Mouse (Mus musculus) lung, embryonic 15.5 days (tissue): ENCODE measurements around the gene Tasp1. TPM values are rescaled to one million over a fixed set of nuclear protein-coding genes. Genes with fewer than 3 reads are reported as not detected.
"Not testable (repeated sequence)": the region's sequence is repeated elsewhere in the genome, so short reads cannot be mapped to it uniquely, and the experiment has no call there.

Experiments used
- ATAC-seq: fragments of 200-750 bp; cut with Nextera tagmentation; 2 replicates; pipeline ENCODE4 v1.8.0; 2017; ENCODE audit warnings: moderate number of reproducible peaks, borderline replicate concordance; ENCODE audit not compliant: low FRiP score, low TSS enrichment; ENCODE audit errors: extremely low read depth
- H3K27ac ChIP-seq: fragments of 300-500 bp; sonication (generic); 2 replicates; pipeline ENCODE4 v1.5.1; 2015; ENCODE audit warnings: moderate library complexity, mild to moderate bottlenecking, inconsistent platforms
- H3K27me3 ChIP-seq: fragments of 300-500 bp; sonication (generic); 2 replicates; pipeline ENCODE4 v1.6.1; 2015; ENCODE audit warnings: inconsistent platforms
- H3K36me3 ChIP-seq: fragments of 300-500 bp; sonication (generic); 2 replicates; pipeline ENCODE4 v1.6.1; 2015; ENCODE audit warnings: inconsistent platforms
- H3K4me1 ChIP-seq: fragments of 300-500 bp; sonication (generic); 2 replicates; pipeline ENCODE4 v1.6.1; 2015; ENCODE audit warnings: inconsistent platforms
- H3K4me2 ChIP-seq: fragments of 300-500 bp; sonication (generic); 2 replicates; pipeline ENCODE4 v1.6.1; 2015; ENCODE audit warnings: inconsistent platforms, mild to moderate bottlenecking, moderate library complexity
- H3K4me3 ChIP-seq: fragments of 300-500 bp; sonication (generic); 2 replicates; pipeline ENCODE4 v1.5.1; 2015; ENCODE audit warnings: mild to moderate bottlenecking, inconsistent platforms
- H3K9ac ChIP-seq: fragments of 300-500 bp; sonication (generic); 2 replicates; pipeline ENCODE4 v1.6.1; 2015; ENCODE audit warnings: inconsistent platforms
- H3K9me3 ChIP-seq: fragments of 300-500 bp; sonication (generic); 2 replicates; pipeline ENCODE4 v1.6.1; 2016; ENCODE audit warnings: inconsistent platforms
- WGBS: fragments of 180-500 bp; shearing (Covaris S2); methylation state at CpG from one replicate; pipeline ENCODE4 v1.1.7; 2015; 5-methylcytosine and 5-hydroxymethylcytosine counted together
- polyA plus RNA-seq: library from polyadenylated mRNA; unstranded; fragments of >200 nt; fragmentation: Nextera tagmentation; extraction: Ambion mirVana; gene quantifications from 2 replicates; pipeline ENCODE4 v1.2.1, GENCODE M21; 2015

Tasp1 gene
- polyA plus RNA-seq, 1 experiment from 2014 or later, result 25.1 TPM

DNA sequence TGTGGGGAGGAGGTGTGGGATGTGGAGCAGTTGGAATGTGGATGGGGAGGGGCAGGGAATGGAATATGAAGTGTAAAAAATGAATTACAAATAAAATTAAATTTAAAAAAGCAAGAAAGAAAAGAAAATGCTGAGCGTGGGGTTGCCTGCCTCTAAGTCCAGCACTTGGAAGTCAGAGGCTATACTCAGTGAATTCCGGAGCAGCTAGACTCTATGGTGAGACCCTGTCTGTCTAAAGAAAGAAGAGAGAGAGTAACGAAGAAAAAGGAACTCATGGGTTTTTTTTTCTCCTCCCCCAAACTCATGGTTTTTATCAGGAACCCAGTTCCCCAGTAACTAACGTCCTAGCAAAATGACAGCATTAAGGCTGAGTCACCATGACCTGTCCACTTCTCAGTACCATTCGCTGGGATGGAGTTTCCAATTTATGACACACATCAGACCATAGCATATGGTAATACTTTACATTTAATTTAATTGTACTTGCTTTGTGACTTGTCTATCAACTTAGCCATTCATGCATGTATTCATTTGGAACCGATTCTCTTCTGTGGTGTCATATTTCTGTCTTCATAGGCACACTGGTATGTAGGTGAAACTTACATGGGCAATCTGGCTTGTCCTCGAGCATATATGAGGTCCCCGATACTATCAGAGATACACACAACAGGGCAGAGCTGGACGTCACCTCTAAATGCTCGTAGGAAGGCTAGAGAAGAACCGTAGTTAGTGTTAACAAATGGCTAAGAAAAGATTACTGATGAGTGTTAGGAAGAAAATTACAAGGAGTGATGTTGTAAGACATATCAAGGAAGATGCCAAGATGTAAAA, 14.4 kb upstream of the Tasp1 start:
- H3K9ac ChIP-seq, result no peak overlapping the region
- H3K4me1 ChIP-seq, result no peaks in the 10 kb centered on the region
- H3K9me3 ChIP-seq, result no peaks in the 10 kb centered on the region
- no peaks in the 10 kb centered on the region for H3K36me3 ChIP-seq
- H3K27ac ChIP-seq, result no peak overlapping the region
- no peak overlapping the region for H3K4me3 ChIP-seq
- no peaks in the 10 kb centered on the region for H3K27me3 ChIP-seq
- no peak overlapping the region for H3K4me2 ChIP-seq
- ATAC-seq, result no peak
- 73% methylated on average over 11 of the region's 11 CpGs for WGBS

DNA sequence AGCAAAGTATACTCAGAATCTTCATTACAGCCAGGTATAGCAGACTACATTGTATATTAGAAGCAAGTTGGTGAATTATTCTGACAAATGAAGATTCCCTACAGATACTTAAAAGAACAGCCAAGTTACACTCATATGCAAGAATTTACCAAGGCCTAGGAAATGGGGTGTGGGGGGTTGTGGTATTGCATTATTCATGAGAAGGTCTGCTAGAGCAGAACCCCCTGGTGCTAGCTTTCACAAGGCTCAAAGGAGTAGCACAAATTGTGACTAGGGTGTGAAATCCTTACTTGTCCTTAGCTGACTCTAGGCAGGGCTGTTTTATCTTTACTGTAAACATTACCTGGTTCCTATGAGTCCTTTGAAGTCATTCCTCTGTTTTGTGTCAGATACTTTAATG, 12.7 kb upstream of the Tasp1 start:
- H3K4me1 ChIP-seq, ATAC-seq, H3K36me3 ChIP-seq, H3K4me3 ChIP-seq, H3K9ac ChIP-seq, H3K27me3 ChIP-seq, H3K9me3 ChIP-seq, H3K4me2 ChIP-seq, H3K27ac ChIP-seq: not testable (repeated sequence)

DNA sequence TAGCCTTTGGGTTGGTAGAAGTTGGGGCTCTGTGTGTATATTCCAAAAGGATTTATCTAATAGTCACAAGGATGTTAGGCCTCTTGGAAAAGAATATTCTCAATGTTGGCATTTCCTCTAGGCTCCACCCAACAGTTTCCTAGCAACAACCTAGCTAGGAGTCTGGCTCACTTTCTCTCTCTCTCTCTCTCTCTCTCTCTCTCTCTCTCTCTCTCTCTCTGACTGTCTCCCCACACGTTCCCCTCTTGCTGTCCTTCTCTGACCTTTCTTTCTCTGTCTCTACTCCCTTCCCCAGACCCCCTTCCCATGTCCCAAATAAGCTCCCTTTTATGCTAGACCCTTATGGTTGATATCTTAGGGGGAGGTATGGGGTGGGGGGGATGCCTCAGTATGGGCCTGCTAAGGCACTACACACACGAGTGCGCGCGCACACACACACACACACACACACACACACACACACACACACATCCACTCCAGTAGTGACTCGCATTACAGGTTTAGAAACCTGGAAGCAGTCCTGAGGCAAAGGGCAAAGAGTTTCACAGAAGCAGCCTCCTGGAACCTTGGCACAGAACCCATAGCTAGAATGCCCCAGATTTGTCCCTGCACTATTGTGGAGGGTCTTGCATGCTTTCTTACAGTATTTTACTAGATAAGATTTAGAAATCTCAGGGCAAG, 12.1 kb upstream of the Tasp1 start:
- Histone ChIP-seq H3K4me2 (no peak overlapping the region), H3K27me3 (no peaks in the 10 kb centered on the region), H3K27ac (no peak overlapping the region), H3K4me1 (no peaks in the 10 kb centered on the region), H3K9ac (no peak overlapping the region), H3K9me3 (no peaks in the 10 kb centered on the region), H3K36me3 (no peaks in the 10 kb centered on the region), H3K4me3 (no peak overlapping the region)
- 40% methylated on average over 6 of the region's 6 CpGs for WGBS
- no peak for ATAC-seq

GRCm38 (mm10) chr2:140077476-140077875, 10.9 kb upstream of the Tasp1 start:
- no peak overlapping the region for H3K27ac ChIP-seq
- H3K36me3 ChIP-seq, result no peaks in the 10 kb centered on the region
- 44% methylated on average over 1 of the region's 1 CpGs for WGBS
- no peaks in the 10 kb centered on the region for H3K27me3 ChIP-seq
- H3K4me3 ChIP-seq, result no peak overlapping the region
- H3K9me3 ChIP-seq, result no peaks in the 10 kb centered on the region
- no peak for ATAC-seq
- no peak overlapping the region for H3K4me2 ChIP-seq
- no peak overlapping the region for H3K9ac ChIP-seq
- no peaks in the 10 kb centered on the region for H3K4me1 ChIP-seq

DNA sequence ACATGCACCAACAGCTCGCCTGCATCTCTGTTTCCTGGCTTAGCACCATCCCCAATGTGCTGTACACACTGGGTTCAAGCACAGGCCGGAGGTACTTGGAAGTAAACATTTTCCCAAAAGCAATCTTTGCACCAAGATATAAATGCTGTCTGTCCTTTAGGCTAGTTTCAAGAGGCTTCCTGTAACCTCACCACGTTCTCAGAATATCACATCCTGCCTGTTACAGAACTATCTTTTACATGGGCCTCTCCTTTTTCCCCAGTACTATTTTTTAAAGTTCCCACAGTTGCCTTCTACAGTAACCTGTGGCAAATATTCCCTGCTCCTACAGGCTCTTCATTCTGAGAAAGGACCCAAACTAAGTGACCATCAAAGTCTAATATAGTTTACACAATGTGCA, 8.5 kb upstream of the Tasp1 start:
- 62% methylated on average over 3 of the region's 3 CpGs for WGBS
- ATAC-seq, result no peak
- Histone ChIP-seq H3K27me3 (no peaks in the 10 kb centered on the region), H3K27ac (no peak overlapping the region), H3K4me3 (no peak overlapping the region), H3K4me1 (no peaks in the 10 kb centered on the region), H3K4me2 (no peak overlapping the region), H3K9me3 (no peaks in the 10 kb centered on the region), H3K36me3 (no peaks in the 10 kb centered on the region), H3K9ac (no peak overlapping the region)

DNA sequence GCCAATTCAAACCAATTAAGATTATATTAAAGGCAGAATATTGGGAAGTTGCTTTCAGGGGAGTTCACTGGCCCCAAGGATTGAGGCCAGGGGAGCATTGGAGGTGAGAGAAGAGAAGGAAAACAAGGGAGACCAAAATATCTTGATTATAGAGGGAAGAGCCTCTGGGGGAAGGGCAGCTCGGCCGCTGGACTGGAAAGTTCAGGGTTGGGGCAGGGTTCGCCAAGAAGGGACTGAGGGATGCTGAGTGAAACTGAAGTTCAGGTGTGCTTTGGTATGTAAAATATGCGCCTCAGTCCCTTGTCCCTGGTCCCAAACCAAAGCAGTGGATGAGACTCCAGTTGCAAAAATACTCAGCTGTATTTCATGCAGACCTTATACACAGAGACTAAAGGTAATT, 911 bp upstream of the Tasp1 start:
- no peaks in the 10 kb centered on the region for H3K27me3 ChIP-seq

DNA sequence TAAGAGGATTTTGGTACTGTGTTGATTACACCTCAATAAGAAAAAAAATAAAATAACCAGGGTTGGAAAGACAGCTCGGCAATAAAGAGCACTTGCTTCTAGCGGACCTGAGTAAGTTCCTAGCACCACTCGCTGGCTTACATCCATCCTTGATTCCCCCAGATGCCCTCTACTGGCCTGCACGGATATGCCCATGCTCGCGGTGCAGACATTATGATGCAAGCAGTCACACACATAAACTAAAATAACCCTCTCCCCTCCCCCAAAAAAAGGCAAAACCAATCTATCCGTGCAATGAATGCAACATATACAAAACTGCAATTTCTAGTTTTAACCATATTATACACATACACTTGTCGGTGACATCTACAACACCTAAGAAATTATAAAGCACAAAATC, 929 bp downstream of the Tasp1 start:
- H3K9me3 ChIP-seq, result no peaks in the 10 kb centered on the region
- H3K36me3 ChIP-seq, result no peaks in the 10 kb centered on the region
- peak overlapping the region; percentile 80 for H3K9ac ChIP-seq
- H3K27ac ChIP-seq, result no peak overlapping the region
- peak overlapping the region; percentile 80 for H3K4me2 ChIP-seq
- peak overlapping the region; percentile 78 for H3K4me3 ChIP-seq
- H3K4me1 ChIP-seq, result peaks cover 8% of the 10 kb centered on the region; the same call in 1 of the 2 replicates
- no peak for ATAC-seq
- H3K27me3 ChIP-seq, result no peaks in the 10 kb centered on the region
- WGBS, result 82% methylated on average over 8 of the region's 8 CpGs

More for the DNA sequence above, 911 bp upstream of the Tasp1 start:
- H3K9ac ChIP-seq, result no peak overlapping the region
- no peak for ATAC-seq
- peak overlapping the region; percentile 80 for H3K4me2 ChIP-seq
- no peaks in the 10 kb centered on the region for H3K9me3 ChIP-seq
- no peak overlapping the region for H3K27ac ChIP-seq
- no peaks in the 10 kb centered on the region for H3K36me3 ChIP-seq
- H3K4me3 ChIP-seq, result no peak overlapping the region
- H3K4me1 ChIP-seq, result peaks cover 8% of the 10 kb centered on the region; the same call in 1 of the 2 replicates
- 40% methylated on average over 4 of the region's 4 CpGs for WGBS

GRCm38 (mm10) chr2:140061481-140061880, 5.1 kb downstream of the Tasp1 start:
- Histone ChIP-seq H3K27me3 (no peaks in the 10 kb centered on the region), H3K4me1 (peaks cover 5% of the 10 kb centered on the region; the same call in 1 of the 2 replicates), H3K4me3 (no peak overlapping the region), H3K9ac (no peak overlapping the region), H3K27ac (no peak overlapping the region), H3K4me2 (no peak overlapping the region), H3K9me3 (no peaks in the 10 kb centered on the region), H3K36me3 (peaks cover 7% of the 10 kb centered on the region; the same call in 1 of the 2 replicates)
- no peak for ATAC-seq
- WGBS, result 84% methylated on average over 3 of the region's 3 CpGs

DNA sequence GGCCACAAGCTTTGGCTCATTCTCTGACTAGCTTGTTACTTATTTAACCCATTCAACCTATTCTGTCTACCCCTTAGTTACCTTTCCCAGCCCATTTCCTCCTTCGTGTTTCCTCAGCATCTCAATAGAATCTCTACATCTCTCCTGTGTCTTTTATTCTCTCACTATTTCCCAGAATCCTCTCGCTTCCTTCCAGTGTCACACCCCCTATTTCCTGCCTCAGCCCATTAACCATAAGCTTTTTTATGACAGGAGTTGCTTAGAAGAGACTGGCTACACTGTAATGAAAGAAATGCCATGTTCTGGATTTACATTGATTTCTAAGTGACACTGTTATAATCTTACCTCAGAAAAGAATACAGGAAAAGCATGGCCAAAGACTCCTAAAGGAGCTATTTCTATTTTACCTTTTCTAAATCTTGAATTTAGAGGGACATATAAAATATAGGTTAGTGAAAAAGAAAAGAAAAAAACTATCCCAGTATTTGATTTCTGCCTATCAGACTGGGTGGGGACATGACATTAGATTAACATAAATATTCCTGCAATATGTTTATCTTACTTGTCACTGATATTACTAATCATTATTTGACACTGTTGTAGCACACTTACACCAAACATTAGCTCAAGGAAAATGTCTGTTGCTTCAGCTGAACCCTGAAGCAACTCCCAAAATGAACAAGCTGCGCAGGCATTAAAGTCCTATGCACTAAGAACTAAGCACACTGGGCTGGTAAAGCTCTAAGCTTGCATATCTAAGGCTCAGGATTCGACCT, 6.3 kb downstream of the Tasp1 start:
- Histone ChIP-seq H3K4me3 (no peak overlapping the region), H3K4me1 (no peaks in the 10 kb centered on the region), H3K9me3 (no peaks in the 10 kb centered on the region), H3K36me3 (peaks cover 15% of the 10 kb centered on the region; the same call in 1 of the 2 replicates), H3K9ac (no peak overlapping the region), H3K4me2 (no peak overlapping the region), H3K27ac (no peak overlapping the region), H3K27me3 (no peaks in the 10 kb centered on the region)
- 74% methylated on average over 4 of the region's 4 CpGs for WGBS
- no peak for ATAC-seq

- H3K4me3 ChIP-seq, result no peak overlapping the region
- WGBS, result 83% methylated on average over 6 of the region's 6 CpGs
- ATAC-seq, result no peak
- no peak overlapping the region for H3K9ac ChIP-seq
- no peak overlapping the region for H3K4me2 ChIP-seq
- peaks cover 26% of the 10 kb centered on the region for H3K36me3 ChIP-seq
- no peaks in the 10 kb centered on the region for H3K9me3 ChIP-seq
- H3K27me3 ChIP-seq, result no peaks in the 10 kb centered on the region
- no peak overlapping the region for H3K27ac ChIP-seq
- H3K4me1 ChIP-seq, result no peaks in the 10 kb centered on the region
Measured at GRCm38 (mm10) chr2:140058125-140058524, 8.5 kb downstream of the Tasp1 start.

DNA sequence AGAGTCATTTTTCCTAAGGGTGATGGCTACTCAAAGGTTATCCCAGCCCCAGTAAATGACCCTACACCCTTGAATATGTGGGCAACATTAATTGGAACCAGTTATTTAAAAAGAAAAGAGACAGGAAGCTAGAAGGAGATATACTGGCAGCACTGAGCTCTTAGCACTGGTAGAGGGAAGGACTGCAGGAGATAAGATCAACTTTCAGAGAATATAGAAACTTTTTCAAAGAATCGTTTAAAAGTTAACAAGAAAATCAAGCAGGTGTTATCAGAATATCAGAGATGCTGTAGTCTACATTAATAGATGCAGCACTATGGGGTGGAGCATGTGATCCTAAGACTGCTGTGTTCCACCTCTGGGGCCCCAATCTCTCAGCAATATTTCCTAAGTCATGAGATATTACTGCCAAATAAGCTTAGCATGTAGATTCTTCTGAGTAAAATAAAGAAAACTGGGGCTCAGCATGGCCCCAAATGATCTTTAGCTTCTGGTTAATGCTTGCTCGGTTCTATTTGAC, 14.9 kb downstream of the Tasp1 start:
- Histone ChIP-seq H3K27ac (no peak overlapping the region), H3K9me3 (no peaks in the 10 kb centered on the region), H3K9ac (no peak overlapping the region), H3K27me3 (no peaks in the 10 kb centered on the region), H3K4me1 (no peaks in the 10 kb centered on the region), H3K4me3 (no peak overlapping the region), H3K36me3 (peaks cover 50% of the 10 kb centered on the region), H3K4me2 (no peak overlapping the region)
- ATAC-seq, result no peak
- 89% methylated on average over 2 of the region's 2 CpGs for WGBS
